In the genomic region with DNA sequence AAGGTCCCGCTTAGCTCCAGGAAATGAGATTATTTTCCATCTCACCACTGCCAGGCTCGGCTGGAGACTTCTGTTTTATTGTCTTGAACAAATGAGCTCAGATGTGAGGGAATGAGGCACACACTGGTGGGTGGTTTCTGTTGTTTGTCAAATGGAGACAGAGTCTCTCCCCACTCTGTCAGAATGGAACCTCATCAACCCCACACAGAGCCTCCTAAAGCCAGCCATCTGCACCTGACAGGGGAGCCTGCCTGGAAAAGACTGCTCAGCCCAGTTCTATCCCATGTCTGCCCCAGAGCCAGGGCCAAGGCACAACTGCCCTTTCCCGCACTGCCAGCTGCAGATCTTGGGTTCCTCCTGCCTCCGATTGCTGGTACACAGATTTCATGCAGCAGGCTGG, we compare ENCODE assay signal across 25 mouse cellular contexts. TPM values are rescaled to one million over a fixed set of nuclear protein-coding genes. Genes with fewer than 3 reads are reported as not detected.
DNase-seq lines count a peak whose midpoint lies in the region; ATAC-seq and TF ChIP-seq lines count a peak whose summit lies in the region.
"Had no signal": no experiment of that assay in that cellular context is flagged by ENCODE, and none has a peak within 500 bp of the region (broad histone marks: within the 10 kb centered on the region; RNA-seq: fewer than 3 reads in every experiment).

No protein-coding gene starts in this region.

- H3K4me2 ChIP-seq in hindbrain, embryonic 14.5 days (replicated peaks) = no peak overlapping the region
- H3K4me2 ChIP-seq: embryonic facial prominence, embryonic 12.5 days; forebrain, embryonic 13.5 days; heart, embryonic 12.5 days; hindbrain, embryonic 13.5 days; limb, embryonic 12.5 days; liver, embryonic 13.5 days had no signal

- 59% methylated on average over 4 of the region's 4 CpGs for WGBS in hindbrain, embryonic 14.5 days

- peak overlapping the region; percentile 40 for H3K27ac ChIP-seq in gastrocnemius, adult 2 months
- no peak overlapping the region for H3K27ac ChIP-seq in hindbrain, embryonic 14.5 days
- H3K27ac ChIP-seq: embryonic facial prominence, embryonic 12.5 days; forebrain, embryonic 13.5 days; kidney, postnatal 0 days; limb, embryonic 12.5 days; liver, embryonic 13.5 days; macrophage had no signal

- no peaks in the 10 kb centered on the region for H3K27me3 ChIP-seq in hindbrain, embryonic 14.5 days (ENCODE audit: control insufficient read depth, insufficient read depth, low read length)
- H3K27me3 ChIP-seq: CH12.LX; embryonic facial prominence, embryonic 12.5 days; forebrain, embryonic 13.5 days; heart, embryonic 12.5 days; hindbrain, embryonic 13.5 days; limb, embryonic 12.5 days; liver, embryonic 13.5 days had no signal

- no peak overlapping the region for H3K9ac ChIP-seq in hindbrain, embryonic 14.5 days
- H3K9ac ChIP-seq: embryonic facial prominence, embryonic 12.5 days; forebrain, embryonic 13.5 days; heart, embryonic 12.5 days; hindbrain, embryonic 13.5 days; limb, embryonic 12.5 days; liver, embryonic 13.5 days had no signal

- no peak overlapping the region for H3K4me3 ChIP-seq in gastrocnemius, adult 2 months
- no peak overlapping the region for H3K4me3 ChIP-seq in hindbrain, embryonic 14.5 days (replicated peaks; ENCODE audit: low read length)
- H3K4me3 ChIP-seq: embryonic facial prominence, embryonic 12.5 days; forebrain, embryonic 13.5 days; heart, embryonic 12.5 days; hindbrain, embryonic 13.5 days; limb, embryonic 12.5 days; liver, embryonic 13.5 days had no signal

- DNase-seq in gastrocnemius, adult 2 months = no peak
- DNase-seq in gastrocnemius, adult 8-10 months (ENCODE audit: low spot score in 2 of 2) = no peak
- peak; percentile 60 to 79 for DNase-seq in layer of hippocampus, adult 18-20 months (ENCODE audit: low spot score in 2 of 2)
- DNase-seq in layer of hippocampus, postnatal 10 days (ENCODE audit: low spot score in 2 of 2) = no peak
- peak; percentile 36 for DNase-seq in Muller cell, postnatal 12 days (ENCODE audit: inconsistent ontology term)
- peak; percentile 66 for DNase-seq in layer of hippocampus, adult 9-11 months
- DNase-seq in hindbrain, embryonic 14.5 days (ENCODE audit: low spot score) = no peak
- DNase-seq in lung, postnatal 14 days = no peak
- DNase-seq: adrenal gland, adult 2 months; B cell, adult 2 months; cerebellum, adult 18-20 months; gastrocnemius, postnatal 36 days; kidney, adult 2 months; liver, embryonic 13.5 days; lung, adult 2 months had no signal

- no peaks in the 10 kb centered on the region for H3K9me3 ChIP-seq in hindbrain, embryonic 14.5 days (ENCODE audit: control insufficient read depth, low read length)
- H3K9me3 ChIP-seq: embryonic facial prominence, embryonic 12.5 days; forebrain, embryonic 13.5 days; G1E; limb, embryonic 12.5 days; liver, embryonic 13.5 days had no signal

- 0 out of 2 replicates have a peak, but pooled peaks cover 7% of the 10 kb centered on the region for H3K36me3 ChIP-seq in hindbrain, embryonic 14.5 days (replicated peaks; ENCODE audit: control insufficient read depth, insufficient read depth)
- H3K36me3 ChIP-seq: G1E; liver, embryonic 13.5 days had no signal

- intact Hi-C loops in gastrocnemius, adult 2 months (cut with DNase I) = no loop called here

- 0 out of 2 replicates have a peak, but pooled peaks cover 3% of the 10 kb centered on the region for H3K4me1 ChIP-seq in hindbrain, embryonic 14.5 days (replicated peaks; ENCODE audit: control insufficient read depth, insufficient read depth, low read length)
- H3K4me1 ChIP-seq: embryonic facial prominence, embryonic 12.5 days; forebrain, embryonic 13.5 days; liver, embryonic 13.5 days had no signal

- no peak for TF ChIP-seq CTCF in gastrocnemius, adult 2 months (IDR thresholded peaks at IDR 0.05)

- no peak for ATAC-seq in hindbrain, embryonic 14.5 days (ENCODE audit: low FRiP score)
- ATAC-seq: midbrain, embryonic 16.5 days had no signal

RNA-seq across cellular contexts. Expression of a gene that starts 34.5 kb away (rescaled TPM):
- total RNA-seq in gastrocnemius, adult 2 months (2021) = 1 to 10 TPM; 2.9 to 6.6 TPM
- total RNA-seq in gastrocnemius, adult 8-10 months (2022) = 1 to 10 TPM; 1.5 to 3.4 (median 2.0) TPM
- 10 to 100 TPM; 38.6 to 43.0 TPM for total RNA-seq in layer of hippocampus, adult 18-20 months (2021)
- total RNA-seq in layer of hippocampus, postnatal 10 days (2021) = 10 to 100 TPM; 21.7 to 25.0 TPM
- polyA plus RNA-seq in hindbrain, embryonic 14.5 days (2014; fragmentation: Nextera tagmentation; extraction: Ambion mirVana) = 5.2 and 5.7 TPM in 2 replicates
- polyA plus RNA-seq: G1E had no signal

Comparison
In these comparisons a context has a peak if more than half of its experiments do, and no peak if none do; other contexts are left out.
1. DNase-seq: peak in layer of hippocampus, adult 18-20 months (2 of 2), Muller cell, postnatal 12 days (single experiment) and layer of hippocampus, adult 9-11 months (single experiment); none in gastrocnemius, adult 2 months (single experiment), gastrocnemius, adult 8-10 months (0 of 2), layer of hippocampus, postnatal 10 days (0 of 2), hindbrain, embryonic 14.5 days (single experiment) and lung, postnatal 14 days (single experiment).